Mouse (Mus musculus) forelimb bud, embryonic 11.5 days (tissue): Measurements from ENCODE around the gene Plekha5.
"Not testable (repeated sequence)": the region's sequence is repeated elsewhere in the genome, so short reads cannot be mapped to it uniquely, and the experiment has no call there.

Experiments
- DNase-seq: peaks from one replicate; pipeline ENCODE4 v3.0.0-alpha.2; 2012; ENCODE audit warnings: low read depth, low spot score

Gene Plekha5

DNA sequence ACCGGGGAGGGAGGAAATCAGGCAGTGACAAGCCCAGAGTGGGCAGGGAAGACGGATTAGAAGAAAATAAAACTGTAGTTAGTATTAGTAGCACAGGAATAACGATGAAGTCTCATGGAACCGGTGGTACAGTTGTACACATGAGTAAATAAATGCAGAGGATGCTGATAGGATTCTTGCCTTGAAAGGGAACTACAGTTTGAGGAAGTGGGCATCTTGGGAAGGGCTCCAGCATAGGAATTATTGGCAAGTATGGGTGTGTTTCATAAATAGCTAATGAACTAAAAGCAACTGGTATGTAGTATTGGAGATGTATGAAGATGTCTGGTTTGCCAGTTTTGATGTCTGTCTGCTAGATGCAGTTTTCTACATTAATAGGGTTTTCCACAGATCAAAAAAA is 99.7 kb downstream of the Plekha5 start:
- DNase-seq = no peak

DNA sequence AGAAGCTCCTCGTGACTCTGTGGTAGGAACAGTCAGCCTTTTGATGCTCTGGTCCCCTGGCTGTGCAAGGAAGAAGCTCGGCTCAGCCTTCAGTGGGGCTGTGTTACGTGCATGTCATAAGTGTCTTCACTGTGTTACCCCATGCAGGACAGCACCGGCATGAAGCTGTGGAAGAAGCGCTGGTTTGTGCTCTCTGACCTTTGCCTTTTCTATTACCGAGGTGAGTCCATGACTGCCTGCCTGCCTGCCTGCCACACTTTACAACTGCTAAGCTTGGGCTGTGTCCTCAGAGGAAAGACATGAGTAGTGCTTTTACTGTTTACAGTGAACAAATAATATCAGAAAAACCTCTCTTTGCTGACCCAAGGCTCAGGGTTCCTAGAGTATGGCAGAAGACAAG is 104.6 kb downstream of the Plekha5 start:
- DNase-seq = no peak

DNA sequence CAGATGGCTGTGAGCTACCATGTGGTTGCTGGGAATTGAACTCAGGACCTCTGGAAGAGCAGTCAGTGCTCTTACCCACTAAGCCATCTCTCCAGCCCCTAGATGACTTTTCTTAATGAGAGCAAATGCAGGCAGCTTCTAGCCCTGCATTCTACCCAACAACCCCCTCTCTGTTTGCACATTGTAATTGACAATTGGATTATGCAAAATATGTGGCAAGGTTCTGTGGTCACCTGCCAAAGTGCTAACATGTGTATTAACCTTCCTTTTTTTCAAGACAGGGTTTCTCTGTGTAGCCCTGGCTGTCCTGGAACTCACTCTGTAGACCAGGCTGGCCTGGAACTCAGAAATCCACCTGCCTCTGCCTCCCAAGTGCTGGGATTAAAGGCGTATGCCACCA is 109.0 kb downstream of the Plekha5 start:
- DNase-seq = not testable (repeated sequence)

DNA sequence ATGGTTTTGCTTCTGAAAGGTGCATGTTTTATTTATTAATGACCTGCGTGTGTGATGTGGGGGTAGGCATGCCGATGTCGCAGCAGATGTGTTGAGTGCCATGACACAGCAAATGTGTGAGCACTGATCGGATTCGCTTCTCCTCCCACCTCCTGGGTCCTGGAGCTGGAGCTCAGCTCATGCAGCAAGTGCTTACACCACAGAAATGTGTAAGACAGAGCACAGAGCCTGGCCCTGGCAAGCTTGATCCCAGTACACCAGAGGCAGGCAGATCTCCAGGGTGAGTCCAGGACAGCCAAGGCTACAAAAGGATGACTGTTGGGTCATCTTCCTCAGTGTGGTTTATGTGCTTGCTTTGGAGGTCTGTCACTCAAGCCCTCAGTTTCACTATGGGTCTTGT is 109.8 kb downstream of the Plekha5 start:
- DNase-seq = no peak

DNA sequence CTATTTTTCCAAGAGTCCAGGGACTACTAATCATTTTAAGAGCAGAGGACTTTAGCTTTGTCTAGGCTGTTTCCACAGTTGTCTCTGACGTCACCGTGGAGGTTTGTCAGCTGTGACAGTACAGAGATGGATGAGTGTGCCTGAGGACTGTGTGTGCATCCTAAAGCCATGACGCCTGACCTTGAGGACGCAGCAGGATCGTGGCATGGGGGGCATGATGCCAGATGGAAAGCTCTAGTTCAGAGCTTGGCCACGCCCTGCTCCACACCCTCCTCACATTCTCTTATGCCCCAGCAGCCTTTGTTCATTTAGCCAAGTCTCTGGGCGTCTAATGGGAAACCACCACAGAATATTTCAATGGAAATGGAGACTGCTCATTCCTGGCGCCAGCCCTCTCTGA is 111.7 kb downstream of the Plekha5 start:
- no peak for DNase-seq

DNA sequence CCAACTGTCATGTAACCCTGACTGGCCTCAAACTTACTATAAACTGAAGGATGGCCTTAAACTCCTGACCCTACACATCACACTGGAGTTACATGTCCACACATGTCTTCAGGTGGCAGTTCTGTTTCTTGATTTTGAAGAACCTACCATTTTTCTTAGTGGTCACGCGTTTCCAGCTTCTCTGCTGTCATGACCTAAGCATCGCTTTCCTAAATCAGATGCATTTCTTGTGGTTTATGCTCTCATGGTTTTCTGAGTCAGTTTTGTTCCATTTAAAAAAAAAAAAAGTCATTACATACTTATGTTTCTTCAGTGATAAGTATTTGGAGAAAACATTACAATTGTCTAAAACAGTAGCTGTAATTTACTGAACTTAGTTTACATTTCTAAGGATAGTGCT is 118.1 kb downstream of the Plekha5 start:
- DNase-seq = no peak

DNA sequence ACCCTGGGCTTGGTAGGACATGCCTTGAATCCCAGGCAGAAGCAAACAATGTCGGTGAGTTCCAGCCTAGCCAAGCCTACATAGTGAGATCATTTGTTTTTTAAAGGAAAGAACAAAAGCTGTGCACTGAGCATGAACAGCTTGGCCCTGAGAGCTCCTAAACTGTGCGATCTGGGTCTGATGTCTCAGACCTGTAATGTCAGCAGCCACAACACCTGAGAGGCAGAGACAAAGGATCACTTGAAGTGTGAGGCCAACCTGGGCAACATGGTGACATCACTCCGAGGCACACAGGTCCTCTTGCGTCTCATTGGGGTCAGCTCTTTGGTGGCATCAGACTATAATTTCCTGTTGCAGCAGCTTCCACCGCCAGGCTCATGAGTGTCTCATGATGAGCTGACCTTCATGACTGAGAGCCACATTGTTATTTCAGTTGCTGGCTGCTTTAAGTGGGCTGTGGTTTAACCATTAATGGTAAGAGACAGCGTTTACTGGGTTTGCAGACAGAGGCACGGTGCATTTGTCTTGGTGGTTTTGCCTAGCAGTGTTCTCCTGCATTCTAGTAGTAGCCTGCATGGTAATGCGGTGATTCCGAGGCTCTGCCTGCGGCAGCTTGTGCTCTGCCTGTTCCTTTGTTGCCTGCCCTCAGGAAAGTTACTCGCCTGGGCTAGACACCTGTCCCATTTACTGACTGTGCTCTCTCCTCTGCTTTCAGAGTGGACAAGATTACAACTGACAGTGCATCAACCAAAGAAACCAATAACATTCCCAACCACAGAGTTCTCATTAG is 119.3 kb downstream of the Plekha5 start:
- no peak for DNase-seq

DNA sequence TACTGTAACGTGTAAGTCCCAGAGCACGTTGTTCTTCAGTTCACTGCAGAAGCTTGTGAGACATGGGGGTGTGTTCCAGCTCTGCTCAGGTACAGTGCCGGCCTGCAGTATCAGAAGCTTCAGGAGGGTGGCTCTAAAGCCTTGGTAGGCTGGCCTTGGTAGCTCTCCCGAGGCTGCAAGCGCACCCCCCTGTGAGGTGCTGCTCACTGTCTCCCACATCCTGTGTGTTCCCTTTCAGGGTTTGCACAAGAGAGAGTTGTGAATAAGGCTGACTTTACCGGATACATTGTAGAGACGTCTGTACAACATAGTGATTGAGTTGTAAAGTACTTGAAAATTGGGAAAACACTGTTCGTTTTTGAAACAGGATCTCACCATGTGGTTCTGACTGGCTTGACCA is 122.2 kb downstream of the Plekha5 start:
- no peak for DNase-seq

DNA sequence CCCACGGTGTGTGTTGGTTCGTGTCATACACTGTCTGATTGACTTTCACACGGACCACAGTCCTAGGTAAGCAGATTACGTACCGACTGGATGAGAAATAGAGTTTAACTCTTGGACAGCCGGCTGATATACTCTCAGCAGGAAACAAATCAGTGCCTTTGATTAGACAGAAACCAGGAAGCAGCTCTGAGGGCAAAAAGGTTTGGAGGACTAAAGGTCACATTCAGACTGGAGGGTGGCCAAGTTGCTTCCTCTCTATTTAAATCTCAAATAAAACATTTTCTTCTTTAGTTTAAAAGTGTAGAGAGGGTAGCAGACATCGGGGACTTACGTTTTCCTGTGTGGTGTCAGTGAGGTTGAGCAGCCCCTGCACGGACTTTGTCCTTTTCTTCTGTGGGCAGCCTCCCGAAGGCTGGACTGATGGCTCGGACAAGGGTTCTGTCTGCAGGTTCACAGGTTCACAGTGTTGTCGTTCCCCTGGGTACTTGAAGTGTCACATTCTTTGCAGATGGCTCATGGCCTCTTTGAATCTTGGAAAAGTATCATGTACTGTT is 122.9 kb downstream of the Plekha5 start:
- no peak for DNase-seq

DNA sequence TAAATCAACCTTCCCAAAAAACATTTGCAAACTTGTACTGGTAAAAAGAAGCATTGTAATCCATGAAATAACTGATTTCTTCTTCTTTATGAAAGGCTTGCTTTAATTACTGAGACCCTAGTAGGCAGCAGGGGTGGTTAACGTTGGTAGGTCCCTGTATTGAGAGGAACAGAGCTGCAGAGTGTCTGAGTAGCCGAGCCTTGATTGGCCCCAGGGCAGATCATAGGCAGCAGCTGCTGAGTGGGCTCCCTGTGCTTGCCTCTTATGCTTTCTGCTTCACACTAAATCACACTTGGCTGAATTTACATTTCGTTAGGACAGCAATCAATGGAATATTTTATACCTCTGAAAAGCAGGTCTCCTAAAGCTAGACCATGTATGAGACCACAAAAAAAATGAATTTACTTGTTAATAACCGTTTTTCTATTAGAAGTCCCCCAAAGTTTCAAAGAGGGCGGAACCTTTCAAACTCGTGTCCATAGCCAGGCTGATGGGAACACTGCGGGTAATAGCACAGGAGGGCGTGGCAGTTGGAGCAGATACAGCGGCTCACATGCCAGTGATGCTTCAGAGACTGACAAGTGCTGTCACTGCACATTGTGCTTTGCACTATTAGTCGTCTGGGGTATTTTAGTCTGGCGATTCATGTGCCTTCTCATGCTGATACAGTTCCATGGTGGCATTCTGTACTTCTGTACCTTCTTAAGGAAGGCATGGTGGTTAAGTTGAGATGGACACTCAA is 123.5 kb downstream of the Plekha5 start:
- DNase-seq = no peak

DNA sequence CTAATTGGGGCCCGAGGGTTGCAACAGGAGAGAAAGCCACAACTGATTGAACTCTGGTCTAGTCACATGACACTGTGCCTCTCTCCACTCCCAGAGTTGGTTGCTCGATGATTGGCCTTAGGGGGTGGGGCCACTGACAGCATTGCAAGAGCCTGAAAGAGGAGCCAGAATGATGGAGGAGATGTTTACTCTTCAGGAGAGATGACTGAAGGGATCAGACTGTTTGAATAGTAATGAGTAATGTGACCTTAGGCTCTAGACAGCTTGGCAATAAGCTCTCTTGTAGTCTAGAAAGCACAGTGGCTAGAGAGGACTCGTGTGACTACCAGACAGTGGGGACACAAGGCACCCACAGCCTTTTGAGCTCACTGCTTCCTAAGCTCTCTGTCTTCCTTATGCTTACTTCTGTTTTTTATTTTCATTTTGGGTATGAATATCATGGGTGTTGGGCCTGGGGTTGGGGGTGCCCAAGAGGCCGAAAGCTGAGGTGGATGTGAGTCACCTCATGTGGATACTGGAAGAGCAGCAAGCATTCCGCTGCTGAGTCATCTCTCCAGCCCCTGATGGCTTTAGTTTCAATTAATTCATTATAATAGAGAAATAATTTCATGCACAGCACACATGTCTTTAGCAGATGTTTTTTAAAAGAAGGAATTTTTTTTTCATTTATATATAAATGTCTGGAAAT is 124.4 kb downstream of the Plekha5 start:
- no peak for DNase-seq

DNA sequence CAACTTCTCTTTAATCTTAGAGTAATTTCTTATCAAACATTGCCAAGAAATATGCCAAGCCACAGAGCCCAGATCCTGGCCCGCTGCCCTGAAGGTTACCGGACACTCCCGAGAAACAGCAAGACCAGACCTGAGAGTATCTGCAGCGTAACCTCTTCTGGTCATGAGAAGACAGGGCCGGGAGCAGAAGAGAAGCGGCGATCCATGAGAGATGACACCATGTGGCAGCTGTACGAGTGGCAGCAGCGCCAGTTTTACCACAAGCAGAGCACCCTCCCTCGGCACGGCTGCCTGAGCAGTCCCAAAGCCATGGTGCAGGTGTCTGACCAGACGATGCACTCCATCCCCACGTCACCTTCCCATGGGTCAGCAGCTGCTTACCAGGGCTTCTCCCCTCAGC is 126.9 kb downstream of the Plekha5 start:
- no peak for DNase-seq

DNA sequence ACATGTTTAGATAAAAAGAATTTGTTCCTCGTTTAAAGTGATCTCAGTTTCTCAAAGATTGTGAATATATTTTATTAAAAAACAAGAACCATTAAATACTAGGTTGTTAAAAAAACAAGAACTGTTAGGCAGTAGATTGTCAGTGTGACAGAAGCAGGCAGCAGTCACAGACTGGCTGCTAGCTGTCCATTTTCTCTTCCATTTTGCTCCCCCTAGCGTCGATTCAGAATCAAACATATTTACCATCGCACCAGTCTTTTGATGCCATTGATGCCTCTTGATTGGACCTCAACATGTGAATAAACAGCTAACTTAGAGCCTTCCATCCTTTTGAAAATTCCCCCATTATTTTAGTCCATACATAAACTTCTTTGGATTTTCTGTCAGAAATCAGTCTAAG is 130.4 kb downstream of the Plekha5 start:
- no peak for DNase-seq

DNA sequence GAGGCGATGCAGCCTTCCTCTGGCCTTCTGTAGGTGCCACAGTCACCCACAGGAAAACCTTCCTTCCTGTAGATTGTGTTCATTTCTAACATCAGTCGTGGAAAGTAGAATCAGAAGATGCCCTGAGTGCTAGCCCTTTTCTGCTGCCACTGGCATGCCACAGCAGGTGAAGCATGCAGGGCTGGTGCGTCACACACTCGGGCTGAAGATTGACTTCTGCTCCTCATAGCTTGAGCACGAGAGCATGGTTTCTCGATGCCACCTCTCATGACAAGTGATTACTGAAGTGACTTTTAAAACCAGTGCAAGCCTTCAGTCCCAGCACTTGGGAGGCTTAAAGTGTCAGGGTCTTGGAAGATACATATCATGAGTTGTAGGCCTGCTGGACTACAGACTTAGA is 135.6 kb downstream of the Plekha5 start:
- DNase-seq = no peak

DNA sequence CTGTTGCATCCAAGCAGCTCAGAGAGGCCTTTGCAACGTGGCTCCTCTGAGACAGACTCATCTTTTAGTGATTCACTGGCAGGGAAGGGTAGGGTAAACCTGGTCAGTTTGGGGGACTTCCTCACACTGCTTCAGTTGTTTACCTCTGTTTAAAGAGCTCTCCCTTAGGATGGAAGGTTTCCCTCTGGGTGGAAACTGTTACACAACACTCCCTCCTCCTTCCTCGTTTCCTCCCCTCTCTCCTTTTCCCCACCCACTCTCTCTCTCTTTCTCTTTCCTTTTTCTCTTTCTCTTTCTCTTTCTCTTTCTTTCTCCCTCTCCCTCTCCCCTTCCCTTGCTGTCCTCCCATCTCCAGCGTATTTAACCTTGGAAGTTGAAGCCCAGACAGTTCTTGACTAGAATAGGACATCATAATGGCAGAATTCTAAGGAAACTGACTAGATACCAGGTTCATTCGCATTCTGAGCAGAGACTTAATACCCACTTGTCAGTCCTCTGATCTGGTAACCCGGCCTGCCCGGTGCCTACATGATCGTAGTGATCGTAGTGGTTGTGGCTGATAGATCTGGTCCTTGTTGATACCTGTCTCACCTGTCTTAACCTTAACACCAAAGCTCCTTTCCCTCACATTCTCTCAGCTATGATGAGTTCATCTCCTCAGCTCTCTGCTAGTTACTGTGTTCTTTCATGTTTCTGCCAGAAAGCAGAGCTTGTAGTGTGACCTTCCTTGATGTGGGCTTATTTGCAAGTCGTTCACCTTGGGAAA is 137.5 kb downstream of the Plekha5 start:
- DNase-seq = no peak

DNA sequence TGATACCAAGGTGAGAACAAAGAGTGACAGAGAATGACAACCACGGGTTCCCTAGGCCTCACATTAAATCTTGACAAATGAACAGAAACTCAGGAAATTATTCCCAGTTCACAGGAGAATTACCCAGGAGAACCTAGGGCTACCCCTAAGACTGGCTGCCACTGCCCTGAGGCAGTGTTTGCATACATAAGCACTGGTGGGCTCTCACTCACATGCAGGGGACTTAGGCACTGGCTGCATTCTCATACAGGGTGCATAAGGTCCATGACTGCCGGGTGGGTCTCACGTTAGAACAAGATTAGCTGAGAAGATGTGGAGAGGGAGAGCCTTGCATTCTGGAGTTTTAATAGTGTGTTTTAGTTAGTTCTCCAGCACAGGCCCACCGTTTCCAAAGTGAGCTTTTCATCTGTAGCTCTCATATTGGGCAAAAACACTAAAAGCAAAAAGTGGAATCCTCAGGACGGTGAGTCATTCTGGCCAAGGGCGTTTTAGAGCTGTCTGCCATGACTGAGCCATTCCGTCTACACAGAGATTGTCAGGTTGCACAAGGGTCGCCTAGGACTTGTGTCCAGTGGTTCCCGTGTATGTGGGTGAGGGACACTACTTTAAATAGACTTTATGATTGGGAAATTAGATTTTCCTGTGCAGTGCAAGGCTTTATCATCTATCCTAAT is 138.2 kb downstream of the Plekha5 start:
- no peak for DNase-seq

DNA sequence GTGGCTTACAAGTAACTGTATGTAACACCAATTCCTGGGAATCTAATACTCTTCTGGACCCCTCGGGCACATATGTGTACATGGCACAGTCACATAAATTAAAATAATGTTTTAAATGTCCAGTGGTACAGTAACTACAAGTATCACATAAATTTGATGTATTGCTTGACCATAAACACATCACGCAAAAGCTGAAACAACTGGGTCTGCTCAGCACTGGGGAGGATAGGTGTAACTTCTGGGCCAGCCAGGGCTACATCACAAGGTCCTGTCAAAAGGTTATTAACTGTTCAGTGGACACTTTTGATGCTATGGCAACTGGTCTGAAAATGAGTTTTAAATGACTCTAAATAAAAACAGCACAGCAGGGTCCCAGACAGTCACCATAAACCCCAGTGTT is 143.3 kb downstream of the Plekha5 start:
- DNase-seq = no peak

DNA sequence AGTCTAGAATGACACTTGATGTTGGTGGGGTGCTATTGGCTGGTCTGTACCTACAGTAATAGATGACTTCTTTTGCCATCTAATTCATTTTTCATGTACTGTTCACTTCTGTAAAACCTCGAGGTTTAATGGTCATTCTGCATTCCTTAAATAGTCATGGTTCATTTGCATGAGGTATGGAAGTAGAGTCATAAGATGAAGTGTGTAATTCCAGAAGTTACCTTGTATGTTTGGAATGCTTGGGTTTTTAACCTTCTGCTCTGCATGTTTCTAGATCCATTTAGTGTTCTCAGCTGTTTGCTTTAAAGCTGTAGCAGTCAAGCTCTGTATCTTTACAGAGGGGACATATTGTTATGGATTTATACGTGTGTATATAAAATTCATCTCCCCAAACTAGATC is 144.0 kb downstream of the Plekha5 start:
- no peak for DNase-seq

DNA sequence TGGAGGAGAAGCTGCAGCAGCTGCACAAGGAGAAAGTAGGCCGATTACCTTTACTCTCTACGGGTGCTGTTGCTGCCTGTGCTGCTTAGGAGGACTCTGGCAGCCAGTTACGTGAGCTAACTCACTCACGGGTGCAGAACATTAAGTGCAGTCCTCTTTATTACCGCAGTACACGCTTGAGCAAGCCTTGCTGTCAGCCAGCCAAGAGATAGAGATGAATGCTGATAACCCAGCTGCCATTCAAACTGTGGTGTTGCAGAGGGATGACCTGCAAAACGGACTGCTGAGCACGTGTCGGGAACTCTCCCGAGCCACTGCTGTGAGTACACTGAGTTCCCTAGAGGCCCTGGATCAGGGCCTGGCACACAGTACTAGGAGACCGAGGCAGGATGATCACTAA is 146.3 kb downstream of the Plekha5 start:
- no peak for DNase-seq

DNA sequence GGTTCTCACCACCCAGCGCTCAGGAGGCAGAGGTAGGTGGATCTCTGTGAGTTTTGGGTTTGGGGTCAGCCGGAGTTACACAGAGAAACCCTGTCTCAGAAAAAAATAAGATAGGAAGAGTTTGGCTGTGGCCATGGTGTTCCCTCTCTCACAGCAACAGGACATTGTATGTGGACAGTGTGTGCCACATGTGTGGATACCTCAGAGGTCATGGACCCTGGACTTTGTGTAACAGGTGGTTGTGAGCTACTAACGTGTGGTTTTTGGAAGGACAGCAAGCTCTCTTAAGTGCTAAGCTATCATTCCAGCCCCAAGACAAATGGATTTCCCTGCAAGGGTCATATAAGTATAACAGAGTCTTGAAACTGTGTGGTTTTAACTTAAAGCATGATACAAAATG is 151.1 kb downstream of the Plekha5 start:
- DNase-seq = no peak

DNA sequence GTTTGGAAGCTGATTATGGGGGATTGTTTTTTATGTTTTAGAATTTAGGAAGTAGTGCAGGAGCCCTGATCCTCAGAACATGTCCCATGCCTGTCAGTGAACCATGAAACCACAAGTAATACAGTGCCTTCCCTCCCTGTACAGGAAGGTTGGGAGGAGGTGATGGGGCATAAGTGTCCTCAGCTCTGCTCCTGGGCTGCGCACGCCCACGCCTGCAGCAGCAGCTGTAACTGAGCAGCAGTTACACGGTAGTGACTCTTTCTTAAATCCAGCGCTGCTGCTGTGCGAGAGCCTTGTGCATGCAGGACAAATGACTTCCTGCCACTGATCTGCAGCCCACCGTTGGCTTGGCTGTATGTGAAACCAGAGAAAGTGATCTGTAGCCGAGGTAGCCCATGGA is 152.3 kb downstream of the Plekha5 start:
- no peak for DNase-seq
